Mouse (Mus musculus): ENCODE data around the gene Klhl21. TPM values are rescaled to one million over a fixed set of nuclear protein-coding genes. Genes with fewer than 3 reads are reported as not detected.

Gene Klhl21
- polyA plus RNA-seq, 1 experiment from 2014 or later: 10.2 TPM

Other genes with a start within 250 kb of the Klhl21 start
- gene Camta1, start 146.9 kb upstream of the Klhl21 start, polyA plus RNA-seq (2015; fragmentation: Nextera tagmentation; extraction: Ambion mirVana): 104 and 122 TPM in 2 replicates
- 47.2 and 48.3 TPM in 2 replicates for gene Dnajc11, start 75.1 kb upstream of the Klhl21 start, polyA plus RNA-seq (2015; fragmentation: Nextera tagmentation; extraction: Ambion mirVana)
- gene Thap3, start 19.8 kb upstream of the Klhl21 start, polyA plus RNA-seq (2015; fragmentation: Nextera tagmentation; extraction: Ambion mirVana): 30.7 and 41.4 TPM in 2 replicates
- 10.0 and 11.3 TPM in 2 replicates for gene Phf13, start 12.5 kb upstream of the Klhl21 start, polyA plus RNA-seq (2015; fragmentation: Nextera tagmentation; extraction: Ambion mirVana)
- gene Zbtb48, start 18.9 kb downstream of the Klhl21 start, polyA plus RNA-seq (2015; fragmentation: Nextera tagmentation; extraction: Ambion mirVana): 18.4 and 18.9 TPM in 2 replicates
- 0.32 and 0.59 TPM in 2 replicates for gene Tas1r1, start 29.8 kb downstream of the Klhl21 start, polyA plus RNA-seq (2015; fragmentation: Nextera tagmentation; extraction: Ambion mirVana)
- 22.8 and 24.9 TPM in 2 replicates for gene Nol9, start 30.5 kb downstream of the Klhl21 start, polyA plus RNA-seq (2015; fragmentation: Nextera tagmentation; extraction: Ambion mirVana)
- gene Plekhg5, start 63.7 kb downstream of the Klhl21 start, polyA plus RNA-seq (2015; fragmentation: Nextera tagmentation; extraction: Ambion mirVana): 3.4 and 3.9 TPM in 2 replicates
- gene Tnfrsf25, start 107.1 kb downstream of the Klhl21 start, polyA plus RNA-seq (2015; fragmentation: Nextera tagmentation; extraction: Ambion mirVana): 37.7 and 44.1 TPM in 2 replicates
- gene Espn, start 143.6 kb downstream of the Klhl21 start, polyA plus RNA-seq (2015; fragmentation: Nextera tagmentation; extraction: Ambion mirVana): 3.2 and 3.6 TPM in 2 replicates
- 0.21 TPM in 1 of 2 replicates, not detected in the other for gene Hes2, start 150.1 kb downstream of the Klhl21 start, polyA plus RNA-seq (2015; fragmentation: Nextera tagmentation; extraction: Ambion mirVana)
- 65.1 and 98.8 TPM in 2 replicates for gene Acot7, start 169.3 kb downstream of the Klhl21 start, polyA plus RNA-seq (2015; fragmentation: Nextera tagmentation; extraction: Ambion mirVana)

Measured in thymus, postnatal 0 days (tissue).